Mouse (Mus musculus) forebrain, embryonic 15.5 days (tissue): Measurements from ENCODE around the gene Rabepk. TPM values are rescaled to one million over a fixed set of nuclear protein-coding genes. Genes with fewer than 3 reads are reported as not detected.
"Not testable (repeated sequence)": the region's sequence is repeated elsewhere in the genome, so short reads cannot be mapped to it uniquely, and the experiment has no call there.

Source experiments
- ATAC-seq: fragments of 200-750 bp; cut with Nextera tagmentation; replicated peaks from 2 replicates; pipeline ENCODE4 v1.8.0; 2017; ENCODE audit warnings: mild to moderate bottlenecking, moderate TSS enrichment, moderate library complexity
- H3K27ac ChIP-seq: fragments of 300-500 bp; sonication (generic); replicated peaks from 2 replicates; pipeline ENCODE4 v1.5.1; 2015; ENCODE audit warnings: mild to moderate bottlenecking, inconsistent platforms
- H3K27me3 ChIP-seq: fragments of 300-500 bp; sonication (generic); 2 replicates; pipeline ENCODE4 v1.6.1; 2015; ENCODE audit warnings: inconsistent platforms
- H3K36me3 ChIP-seq: fragments of 300-500 bp; sonication (generic); 2 replicates; pipeline ENCODE4 v1.6.1; 2015; ENCODE audit warnings: mild to moderate bottlenecking, inconsistent platforms
- H3K4me1 ChIP-seq: fragments of 300-500 bp; sonication (generic); 2 replicates; pipeline ENCODE4 v1.6.1; 2015; ENCODE audit warnings: inconsistent platforms
- H3K4me2 ChIP-seq: fragments of 300-500 bp; sonication (generic); replicated peaks from 2 replicates; pipeline ENCODE4 v1.6.1; 2015; ENCODE audit warnings: mild to moderate bottlenecking, inconsistent platforms
- H3K4me3 ChIP-seq: fragments of 300-500 bp; sonication (generic); 2 replicates; pipeline ENCODE4 v1.5.1; 2015; ENCODE audit warnings: mild to moderate bottlenecking, inconsistent platforms
- H3K9ac ChIP-seq: fragments of 300-500 bp; sonication (generic); replicated peaks from 2 replicates; pipeline ENCODE4 v1.6.1; 2015; ENCODE audit warnings: mild to moderate bottlenecking, inconsistent platforms
- H3K9me3 ChIP-seq: fragments of 300-500 bp; sonication (generic); 2 replicates; pipeline ENCODE4 v1.6.1; 2016; ENCODE audit warnings: inconsistent platforms
- WGBS: fragments of 180-500 bp; shearing (Covaris S2); methylation state at CpG from one replicate; pipeline ENCODE4 v1.1.7; 2015; ENCODE audit warnings: mixed read lengths; 5-methylcytosine and 5-hydroxymethylcytosine counted together
- polyA plus RNA-seq: library from polyadenylated mRNA; unstranded; fragments of >200 nt; fragmentation: Nextera tagmentation; extraction: Ambion mirVana; gene quantifications from 2 replicates; pipeline ENCODE4 v1.2.1, GENCODE M21; 2015

Gene Rabepk
- polyA plus RNA-seq, 1 experiment from 2014 or later = 30.8 TPM

DNA sequence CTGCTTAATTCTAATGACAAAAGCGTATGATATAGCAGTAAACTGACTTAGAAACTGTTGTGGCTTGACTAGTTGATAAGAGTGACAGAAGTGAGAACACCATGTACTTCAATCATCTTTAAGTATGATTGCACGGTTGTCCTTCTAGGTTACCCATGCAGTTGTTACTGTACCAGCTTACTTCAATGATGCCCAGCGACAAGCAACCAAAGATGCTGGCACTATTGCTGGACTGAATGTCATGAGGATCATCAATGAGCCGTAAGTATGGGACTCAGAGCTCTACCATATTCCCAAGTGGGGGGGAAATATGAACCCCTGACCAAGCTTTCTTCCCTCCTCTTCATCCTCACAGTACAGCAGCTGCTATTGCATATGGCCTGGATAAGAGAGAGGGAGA lies 26.0 kb downstream of the Rabepk start:
- no peaks in the 10 kb centered on the region for H3K27me3 ChIP-seq
- peak overlapping the region; percentile 90 for H3K4me3 ChIP-seq
- H3K36me3 ChIP-seq = peaks cover 52% of the 10 kb centered on the region
- peak overlapping the region; percentile 55 for H3K4me2 ChIP-seq
- H3K9me3 ChIP-seq = no peaks in the 10 kb centered on the region
- 90% methylated on average over 4 of the region's 4 CpGs for WGBS
- H3K27ac ChIP-seq = no peak overlapping the region
- no peak overlapping the region for H3K9ac ChIP-seq
- H3K4me1 ChIP-seq = peaks cover 62% of the 10 kb centered on the region
- ATAC-seq = no peak

DNA sequence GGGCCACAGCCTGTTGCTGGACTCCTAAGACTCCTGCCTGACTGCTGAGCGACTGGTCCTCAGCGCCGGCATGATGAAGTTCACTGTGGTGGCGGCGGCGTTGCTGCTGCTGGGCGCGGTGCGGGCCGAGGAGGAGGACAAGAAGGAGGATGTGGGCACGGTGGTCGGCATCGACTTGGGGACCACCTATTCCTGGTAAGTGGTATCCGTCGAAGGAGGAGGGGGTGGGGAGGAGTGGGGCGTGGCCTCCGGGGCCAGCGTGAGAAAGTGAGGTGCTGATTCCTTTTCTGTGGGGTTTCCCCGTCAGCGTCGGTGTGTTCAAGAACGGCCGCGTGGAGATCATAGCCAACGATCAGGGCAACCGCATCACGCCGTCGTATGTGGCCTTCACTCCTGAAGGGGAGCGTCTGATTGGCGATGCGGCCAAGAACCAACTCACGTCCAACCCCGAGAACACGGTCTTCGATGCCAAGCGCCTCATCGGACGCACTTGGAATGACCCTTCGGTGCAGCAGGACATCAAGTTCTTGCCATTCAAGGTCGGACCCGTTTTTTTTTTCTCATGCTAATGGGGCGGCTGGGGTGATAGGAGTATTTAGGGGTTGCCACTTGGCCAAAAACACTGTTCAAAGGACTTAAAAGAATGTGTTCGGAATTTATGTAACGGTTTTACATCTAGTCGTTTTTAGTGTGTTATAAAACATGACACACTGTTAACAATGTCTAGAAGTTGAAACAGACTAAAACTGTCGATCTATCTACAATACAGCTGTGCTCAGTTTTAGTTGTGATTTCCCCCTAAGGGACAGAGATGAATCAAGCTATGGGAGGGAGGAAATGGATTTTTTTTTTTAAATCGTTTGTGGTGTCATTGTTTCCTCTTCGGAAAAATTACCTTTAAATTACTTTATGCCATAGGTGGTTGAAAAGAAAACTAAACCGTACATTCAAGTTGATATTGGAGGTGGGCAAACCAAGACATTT lies 27.2 kb downstream of the Rabepk start:
- ATAC-seq = no peak; the same call in 1 of the 2 replicates
- peaks cover 55% of the 10 kb centered on the region for H3K4me1 ChIP-seq
- H3K27me3 ChIP-seq = no peaks in the 10 kb centered on the region
- H3K36me3 ChIP-seq = peaks cover 41% of the 10 kb centered on the region
- H3K4me3 ChIP-seq = peak overlapping the region; percentile 90
- H3K4me2 ChIP-seq = peak overlapping the region; percentile 55
- peak overlapping the region; percentile 92 for H3K9ac ChIP-seq
- 5% methylated on average over 50 of the region's 50 CpGs for WGBS
- H3K27ac ChIP-seq = peak overlapping the region; percentile 87
- H3K9me3 ChIP-seq = no peaks in the 10 kb centered on the region

DNA sequence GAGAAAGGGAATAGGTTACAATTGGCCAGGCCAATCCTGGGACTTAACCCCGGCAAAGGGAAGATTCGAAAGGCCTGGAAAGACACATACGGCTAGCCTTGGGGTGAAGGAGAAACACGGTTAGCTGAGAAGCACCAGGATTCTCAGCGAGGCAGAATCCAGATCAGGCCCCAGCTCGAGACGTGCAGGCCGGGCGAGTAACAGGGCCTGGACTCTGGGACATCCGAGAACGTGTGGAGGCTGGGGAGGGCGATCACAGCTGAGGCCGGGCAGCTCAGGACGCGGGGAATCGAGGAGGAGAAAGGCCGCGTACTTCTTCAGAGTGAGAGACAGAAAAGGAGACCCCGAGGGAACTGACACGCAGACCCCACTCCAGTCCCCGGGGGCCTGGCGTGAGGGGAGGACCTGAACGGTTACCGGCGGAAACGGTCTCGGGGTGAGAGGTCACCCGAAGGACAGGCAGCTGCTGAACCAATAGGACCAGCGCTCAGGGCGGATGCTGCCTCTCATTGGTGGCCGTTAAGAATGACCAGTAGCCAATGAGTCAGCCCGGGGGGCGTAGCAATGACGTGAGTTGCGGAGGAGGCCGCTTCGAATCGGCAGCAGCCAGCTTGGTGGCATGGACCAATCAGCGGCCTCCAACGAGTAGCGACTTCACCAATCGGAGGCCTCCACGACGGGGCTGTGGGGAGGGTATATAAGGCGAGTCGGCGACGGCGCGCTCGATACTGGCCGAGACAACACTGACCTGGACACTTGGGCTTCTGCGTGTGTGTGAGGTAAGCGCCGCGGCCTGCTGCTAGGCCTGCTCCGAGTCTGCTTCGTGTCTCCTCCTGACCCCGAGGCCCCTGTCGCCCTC lies 28.1 kb downstream of the Rabepk start, which contains the start of gene Hspa5:
Hspa5 (plus strand) TSS at position 603 of the 859 bp plus-strand sequence.
- ATAC-seq = peak; percentile 99
- WGBS = under 1% methylated on average over 60 of the region's 60 CpGs
- no peaks in the 10 kb centered on the region for H3K9me3 ChIP-seq
- peak within 1 kb of the TSS; percentile 55 for H3K4me2 ChIP-seq
- H3K27ac ChIP-seq = peak within 1 kb of the TSS; percentile 88
- H3K4me3 ChIP-seq = peak within 1 kb of the TSS; percentile 90
- peaks cover 31% of the 10 kb centered on the region for H3K36me3 ChIP-seq
- H3K9ac ChIP-seq = peak within 1 kb of the TSS; percentile 92
- peaks cover 46% of the 10 kb centered on the region for H3K4me1 ChIP-seq
- no peaks in the 10 kb centered on the region for H3K27me3 ChIP-seq

DNA sequence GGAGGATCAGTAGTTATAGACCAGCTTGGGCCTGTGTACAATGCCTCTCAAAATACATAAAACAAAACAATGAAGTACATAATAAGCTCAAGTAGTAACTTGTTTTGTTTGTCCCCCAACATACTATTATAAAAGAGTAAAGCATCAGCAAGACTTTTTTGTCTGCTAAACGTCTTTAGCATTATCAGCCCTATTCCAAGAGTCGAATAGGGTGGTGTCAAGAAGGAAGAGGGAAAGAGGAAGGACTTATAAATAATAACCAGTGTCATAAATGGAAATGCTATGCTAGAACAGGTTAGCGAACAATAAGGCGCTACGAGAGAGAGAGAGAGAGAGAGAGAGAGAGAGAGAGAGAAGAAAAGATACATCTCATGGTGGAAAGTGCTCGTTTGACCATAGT lies 28.8 kb downstream of the Rabepk start:
- 3% methylated on average over 6 of the region's 6 CpGs for WGBS
- ATAC-seq = no peak

DNA sequence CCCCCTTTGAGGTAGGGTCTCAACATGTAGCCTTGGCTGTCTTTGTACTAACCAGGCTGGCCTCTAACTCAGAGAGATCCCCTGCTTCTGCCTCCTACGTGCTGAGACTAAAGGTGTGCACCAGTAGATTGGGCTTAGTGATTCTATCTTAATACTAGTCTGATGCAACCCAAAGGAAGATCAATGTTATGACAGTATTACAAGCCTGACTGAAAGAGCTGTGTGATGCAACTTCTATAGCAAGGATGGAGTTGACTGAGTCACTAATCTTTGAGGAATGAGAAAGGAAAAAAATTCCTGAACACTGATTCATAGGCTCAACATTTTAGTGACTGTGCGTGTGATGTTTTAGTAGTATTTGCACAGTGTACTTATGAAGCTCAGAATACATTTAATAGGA lies 29.7 kb downstream of the Rabepk start:
- no peak for ATAC-seq
- H3K4me3 ChIP-seq = 0 out of 2 replicates have a peak overlapping the region, but pooled peaks have one; percentile 90

More for the DNA sequence above, 28.8 kb downstream of the Rabepk start:
- Histone ChIP-seq H3K4me2 (peak overlapping the region; percentile 49), H3K36me3 (peaks cover 25% of the 10 kb centered on the region), H3K27ac (peak overlapping the region; percentile 88), H3K4me1 (peaks cover 39% of the 10 kb centered on the region), H3K9me3 (no peaks in the 10 kb centered on the region), H3K4me3 (peak overlapping the region; percentile 90), H3K27me3 (no peaks in the 10 kb centered on the region), H3K9ac (peak overlapping the region; percentile 90)

DNA sequence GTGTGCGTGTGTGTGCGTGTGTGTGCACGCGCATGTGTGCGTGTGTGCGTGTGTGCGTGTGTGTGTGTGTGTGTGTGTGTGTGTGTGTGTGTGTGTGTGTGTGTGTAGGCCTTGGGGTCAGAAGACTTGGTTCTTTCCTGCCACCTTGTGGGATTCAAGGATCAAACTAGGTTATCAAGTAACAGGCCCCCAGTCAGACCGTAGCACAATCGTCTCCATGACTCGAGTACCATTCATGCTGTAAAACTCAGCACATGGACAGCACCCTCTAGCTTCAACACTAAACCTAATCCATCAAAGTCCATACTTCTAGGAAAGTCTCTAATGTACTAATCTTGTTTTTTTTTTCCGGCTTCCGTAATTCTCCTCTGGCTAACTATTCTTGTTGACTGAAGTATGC lies 34.9 kb downstream of the Rabepk start:
- Histone ChIP-seq H3K9me3 (no peaks in the 10 kb centered on the region), H3K4me2 (no peak overlapping the region), H3K4me1 (no peaks in the 10 kb centered on the region), H3K27ac (no peak overlapping the region), H3K9ac (no peak overlapping the region), H3K4me3 (no peak overlapping the region), H3K36me3 (no peaks in the 10 kb centered on the region), H3K27me3 (no peaks in the 10 kb centered on the region)
- 67% methylated on average over 9 of the region's 12 CpGs for WGBS
- ATAC-seq = no peak

More for the DNA sequence above, 29.7 kb downstream of the Rabepk start:
- WGBS = 92% methylated on average over 2 of the region's 2 CpGs
- Histone ChIP-seq H3K4me1 (peaks cover 31% of the 10 kb centered on the region), H3K27ac (no peak overlapping the region), H3K36me3 (peaks cover 17% of the 10 kb centered on the region), H3K27me3 (no peaks in the 10 kb centered on the region), H3K9ac (no peak overlapping the region), H3K4me2 (no peak overlapping the region), H3K9me3 (no peaks in the 10 kb centered on the region)

DNA sequence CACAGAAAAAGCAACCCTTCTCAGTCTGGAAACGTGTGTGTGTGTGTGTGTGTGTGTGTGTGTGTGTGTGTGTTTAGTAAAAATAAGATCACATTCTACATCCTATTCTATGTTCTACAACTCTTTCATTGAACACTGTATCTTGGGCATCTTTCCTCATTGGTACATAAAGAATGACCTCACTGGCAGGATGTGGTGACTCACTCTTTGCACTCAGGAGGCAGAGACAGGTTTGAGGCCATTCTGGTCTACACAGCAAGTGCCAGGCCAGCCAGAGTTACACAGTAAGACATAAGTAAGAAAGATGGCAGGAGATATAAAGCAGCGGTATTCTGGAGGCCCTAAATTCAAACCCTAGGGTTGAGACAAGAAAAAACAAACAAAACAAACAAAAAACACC lies 36.8 kb downstream of the Rabepk start:
- 65% methylated on average over 2 of the region's 2 CpGs for WGBS
- Histone ChIP-seq H3K36me3 (no peaks in the 10 kb centered on the region), H3K4me2 (no peak overlapping the region), H3K4me1 (no peaks in the 10 kb centered on the region), H3K9ac (no peak overlapping the region), H3K27ac (no peak overlapping the region), H3K4me3 (no peak overlapping the region), H3K27me3 (no peaks in the 10 kb centered on the region), H3K9me3 (no peaks in the 10 kb centered on the region)
- ATAC-seq = no peak

DNA sequence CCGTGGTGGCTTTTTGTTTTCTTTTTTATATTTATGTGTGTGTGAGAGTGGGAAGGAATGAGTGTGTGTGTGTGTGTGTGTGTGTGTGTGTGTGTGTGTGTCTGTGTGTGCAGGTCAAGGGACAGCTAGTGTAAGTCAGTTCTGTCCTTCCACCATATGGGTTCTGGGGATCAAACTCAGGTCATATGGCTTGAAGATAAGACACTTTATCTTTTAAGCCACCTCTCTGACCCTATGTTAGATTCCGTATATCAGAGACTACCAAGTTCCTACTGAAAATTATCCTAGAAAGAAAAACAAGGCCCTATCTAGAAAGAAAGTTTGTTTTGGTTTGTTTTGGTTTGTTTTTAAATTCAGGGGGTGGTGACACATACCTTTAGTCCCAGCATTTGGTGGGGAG lies 37.5 kb downstream of the Rabepk start:
- no peak overlapping the region for H3K4me3 ChIP-seq
- H3K9ac ChIP-seq = no peak overlapping the region
- no peaks in the 10 kb centered on the region for H3K36me3 ChIP-seq
- no peaks in the 10 kb centered on the region for H3K9me3 ChIP-seq
- H3K4me1 ChIP-seq = no peaks in the 10 kb centered on the region
- WGBS = 83% methylated on average over 2 of the region's 2 CpGs
- ATAC-seq = no peak
- no peak overlapping the region for H3K27ac ChIP-seq
- H3K27me3 ChIP-seq = no peaks in the 10 kb centered on the region
- H3K4me2 ChIP-seq = no peak overlapping the region

DNA sequence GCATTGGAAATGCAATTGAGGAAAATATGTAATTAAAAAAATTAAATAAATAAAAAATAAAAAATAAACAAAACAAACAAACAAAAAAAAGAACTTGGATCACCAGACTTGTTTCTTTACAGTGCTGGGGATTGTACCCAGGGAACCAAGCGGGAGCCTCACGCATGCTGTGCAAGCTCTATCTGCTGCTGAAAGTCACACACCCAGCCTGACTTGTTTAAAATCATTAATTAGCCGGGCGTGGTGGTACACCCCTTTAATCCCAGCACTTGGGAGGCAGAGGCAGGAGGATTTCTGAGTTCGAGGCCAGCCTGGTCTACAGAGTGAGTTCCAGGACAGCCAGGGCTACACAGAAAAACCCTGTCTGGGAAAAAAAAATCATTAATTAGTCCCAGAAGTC lies 38.4 kb downstream of the Rabepk start:
- H3K4me2 ChIP-seq, ATAC-seq, H3K4me1 ChIP-seq, H3K9ac ChIP-seq, H3K9me3 ChIP-seq, H3K36me3 ChIP-seq, H3K4me3 ChIP-seq, H3K27me3 ChIP-seq, H3K27ac ChIP-seq: not testable (repeated sequence)
- 85% methylated on average over 5 of the region's 5 CpGs for WGBS

DNA sequence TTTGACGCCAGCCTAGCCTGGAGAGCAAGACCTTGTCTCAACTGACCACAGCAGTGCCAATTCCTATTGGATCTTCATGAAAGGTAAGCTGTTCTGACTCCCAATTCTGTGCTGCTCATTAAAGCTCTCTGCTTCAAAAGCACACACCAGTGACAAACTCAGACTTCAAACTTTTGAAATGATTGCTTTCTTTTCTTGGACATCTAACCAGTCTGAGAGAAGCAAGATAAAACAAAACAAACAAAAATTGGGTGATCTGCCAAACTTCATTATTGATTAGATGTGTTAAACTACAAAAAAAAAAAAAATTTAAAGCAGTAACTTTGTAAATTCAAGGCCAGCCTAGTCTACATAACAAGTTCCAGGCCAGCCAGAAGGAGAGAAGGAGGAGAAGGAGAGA lies 42.4 kb downstream of the Rabepk start:
- no peak for ATAC-seq
- H3K4me3 ChIP-seq = no peak overlapping the region
- H3K27me3 ChIP-seq = no peaks in the 10 kb centered on the region
- no peak overlapping the region for H3K4me2 ChIP-seq
- H3K9me3 ChIP-seq = no peaks in the 10 kb centered on the region
- peaks cover 16% of the 10 kb centered on the region for H3K4me1 ChIP-seq
- 77% methylated on average over 1 of the region's 1 CpGs for WGBS
- H3K36me3 ChIP-seq = no peaks in the 10 kb centered on the region
- no peak overlapping the region for H3K27ac ChIP-seq
- no peak overlapping the region for H3K9ac ChIP-seq

DNA sequence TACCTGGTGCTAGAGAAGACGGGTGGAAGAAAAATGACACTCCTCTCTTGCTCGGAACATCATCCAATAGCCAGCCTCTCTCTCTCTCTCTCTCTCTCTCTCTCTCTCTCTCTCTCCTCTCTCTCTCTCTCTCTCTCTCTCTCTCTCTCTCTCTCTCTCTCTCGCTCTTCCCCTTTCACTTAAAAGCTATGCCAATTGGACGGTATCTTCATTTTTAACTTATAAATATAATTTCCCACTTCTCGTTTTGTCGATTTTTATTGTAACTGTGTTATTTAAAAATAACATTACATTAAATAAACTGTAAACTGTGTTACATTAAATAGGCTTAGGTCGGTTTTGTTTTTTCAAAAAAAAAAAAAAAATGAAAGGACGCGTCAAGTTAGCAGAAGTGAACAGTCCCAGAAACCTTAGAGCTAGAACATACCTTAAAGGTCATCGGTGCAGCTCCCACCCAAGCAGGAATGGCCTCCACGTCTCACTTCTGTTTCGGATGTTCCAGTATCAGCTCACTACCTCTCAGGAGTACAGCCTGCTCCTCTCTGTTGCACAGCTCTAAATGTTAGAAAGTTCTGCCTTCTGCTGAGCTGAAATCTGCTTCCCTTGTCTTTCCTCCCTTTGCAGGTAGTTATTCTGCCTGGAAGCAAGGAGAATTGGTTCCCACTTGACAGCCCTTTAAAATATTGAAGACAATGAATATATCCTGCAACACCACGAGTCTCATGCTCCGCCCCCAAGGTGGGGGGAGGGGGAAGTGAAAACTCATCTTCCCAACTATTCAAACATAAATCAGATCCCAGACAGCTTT lies 45.0 kb downstream of the Rabepk start, which contains the start of gene Gapvd1:
Gapvd1 (minus strand) TSS at position 682 of the 808 bp plus-strand sequence.
- Histone ChIP-seq H3K4me2 (peak within 1 kb of the TSS; percentile 50), H3K4me3 (peak within 1 kb of the TSS; percentile 82), H3K9ac (peak within 1 kb of the TSS; percentile 91), H3K27me3 (no peaks in the 10 kb centered on the region), H3K36me3 (no peaks in the 10 kb centered on the region), H3K27ac (peak within 1 kb of the TSS; percentile 90), H3K4me1 (peaks cover 29% of the 10 kb centered on the region), H3K9me3 (no peaks in the 10 kb centered on the region)
- WGBS = 1% methylated on average over 14 of the region's 14 CpGs
- peak; percentile 28; the same call in 1 of the 2 replicates for ATAC-seq
